Mouse (Mus musculus): ENCODE results near the gene Lingo1. TPM values are rescaled to one million over a fixed set of nuclear protein-coding genes. Genes with fewer than 3 reads are reported as not detected.

The Lingo1 gene
- total RNA-seq, 2 experiments from 2014 or later, result 486 to 559 TPM

DNA sequence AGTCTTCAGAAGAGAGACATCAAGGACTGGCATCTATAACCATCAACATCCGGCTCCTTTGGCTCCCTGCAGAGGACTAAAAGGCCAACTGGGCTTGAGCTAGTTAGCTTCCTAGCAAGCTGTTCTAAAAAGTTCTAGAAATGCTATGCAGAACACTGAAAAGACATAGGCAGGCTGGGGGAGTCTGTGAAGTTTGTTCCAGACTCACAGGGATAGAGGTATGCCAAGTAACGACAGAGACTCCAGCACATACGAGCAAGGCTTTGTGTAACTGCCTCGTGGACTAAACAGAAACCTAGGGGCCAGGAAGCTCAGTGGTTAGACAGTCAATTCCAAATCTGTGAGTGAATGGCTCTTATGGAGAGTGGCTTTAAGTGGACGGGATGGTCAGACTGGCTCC lies 108.8 kb downstream of the Lingo1 start:
- intact Hi-C loops (cut with DNase I), result loop anchor here (1.0 kb wide), 1 partner anchor 50 kb away; no protein-coding TSS in a partner anchor
- DNase-seq (ENCODE audit: low spot score in 2 of 2), result peak in 1 of 2 experiments; percentile 37

DNA sequence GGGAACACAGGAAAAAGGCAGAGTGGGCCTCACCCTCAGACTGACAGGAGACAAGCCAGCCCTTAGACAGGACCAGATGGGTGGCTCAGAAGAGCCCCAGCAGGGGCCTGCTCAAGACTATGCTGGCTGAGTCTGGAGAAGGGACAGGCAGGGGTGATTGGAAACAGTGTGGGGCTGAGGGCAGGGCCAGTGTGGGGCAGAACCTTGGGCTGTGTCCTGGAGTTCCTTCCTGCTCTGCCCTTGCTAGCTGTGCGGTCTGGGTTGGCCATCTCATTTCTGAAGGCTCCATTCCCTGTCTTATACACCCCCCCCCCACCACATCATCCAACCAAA lies 109.2 kb downstream of the Lingo1 start:
- no peak for DNase-seq (ENCODE audit: low spot score in 2 of 2)
- intact Hi-C loops (cut with DNase I), result loop anchor here (1.0 kb wide), 1 partner anchor 50 kb away; no protein-coding TSS in a partner anchor

DNA sequence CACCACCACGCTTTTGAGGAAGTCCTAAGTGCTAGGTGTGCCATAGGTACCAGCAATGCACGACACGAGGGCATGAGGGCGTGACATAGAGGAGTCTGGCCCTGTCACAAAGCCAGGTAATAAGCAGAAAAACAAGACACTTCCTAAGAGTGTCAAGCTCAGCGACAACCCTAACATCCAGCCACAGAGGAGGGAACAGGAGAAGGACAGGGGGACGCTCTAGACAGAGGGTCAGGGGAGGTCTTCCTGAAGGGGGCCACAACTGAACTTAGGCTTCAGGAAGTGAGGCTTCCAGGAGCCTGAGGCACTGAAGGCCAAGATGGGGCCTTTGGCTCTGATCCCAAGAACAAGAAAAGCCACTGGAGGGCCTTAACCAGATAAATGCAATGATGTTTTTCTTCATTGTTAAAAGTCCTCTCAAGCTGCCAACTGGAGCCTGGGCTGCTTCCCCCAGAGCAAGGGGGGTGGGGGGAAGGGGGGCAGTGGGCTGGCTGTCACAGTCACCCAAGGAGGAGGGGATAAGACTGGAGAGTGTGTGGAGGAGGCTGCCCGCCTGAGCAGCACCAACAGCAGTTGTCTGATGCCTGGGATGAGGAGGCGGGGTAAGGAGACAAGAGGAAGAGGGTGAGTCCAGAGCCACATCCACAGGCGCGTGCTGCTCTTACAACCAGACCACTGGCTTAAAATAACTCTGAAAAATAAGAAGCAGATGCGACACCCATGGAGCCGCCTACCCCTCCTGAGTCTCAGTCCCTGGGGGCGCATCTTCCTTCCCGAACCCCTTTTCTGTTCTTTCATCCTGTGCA lies 109.7 kb downstream of the Lingo1 start:
- intact Hi-C loops (cut with DNase I), result loop anchor here (1.0 kb wide), 4 partner anchors 26 to 110 kb away; partner anchors contain the start of gene Lingo1
- DNase-seq (ENCODE audit: low spot score in 2 of 2), result peak; percentile 79 to 97

DNA sequence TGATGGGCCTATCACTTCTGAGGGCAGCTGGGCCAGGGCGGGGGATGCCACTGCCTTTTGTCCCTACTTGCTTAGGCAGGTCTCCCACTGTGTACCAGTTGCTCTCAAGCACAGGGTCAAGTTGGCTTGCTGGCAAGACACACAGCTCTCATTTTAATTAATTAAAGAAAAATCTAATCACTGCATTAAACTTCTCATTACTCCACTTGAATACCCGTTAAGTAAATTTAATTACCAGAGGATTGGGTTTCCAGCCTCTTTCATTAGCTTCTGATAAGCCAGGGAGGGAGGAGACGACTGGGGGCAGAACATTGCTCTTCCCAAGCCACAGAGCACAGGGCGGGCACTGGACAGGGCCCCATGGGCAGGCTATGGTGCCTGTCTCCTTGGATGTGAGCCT lies 113.4 kb downstream of the Lingo1 start:
- DNase-seq (ENCODE audit: low spot score in 2 of 2), result no peak
- intact Hi-C loops (cut with DNase I), result loop anchor here (1.0 kb wide), 2 partner anchors 25 to 46 kb away; no protein-coding TSS in a partner anchor

DNA sequence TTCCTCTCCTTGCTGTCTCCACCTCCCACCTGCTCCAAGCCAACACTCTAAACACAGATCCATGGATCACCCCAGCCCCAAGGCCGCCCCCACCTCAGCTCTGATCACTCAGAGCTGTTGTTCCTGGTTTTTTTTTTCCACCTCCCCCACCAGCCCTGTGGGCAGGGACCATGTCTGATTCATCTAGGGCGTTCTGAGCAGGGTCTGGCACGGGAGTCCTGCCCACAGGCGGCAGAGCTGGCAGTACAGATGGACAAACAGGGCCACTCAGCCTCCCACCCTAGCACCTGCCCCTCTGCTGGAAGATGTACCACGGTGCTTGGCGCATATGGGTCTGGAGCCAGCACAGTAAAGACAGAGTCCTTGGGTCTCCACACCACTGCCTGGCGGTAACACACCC lies 114.3 kb downstream of the Lingo1 start:
- intact Hi-C loops (cut with DNase I), result loop anchor here (1.0 kb wide), 2 partner anchors 24 to 45 kb away; no protein-coding TSS in a partner anchor

DNA sequence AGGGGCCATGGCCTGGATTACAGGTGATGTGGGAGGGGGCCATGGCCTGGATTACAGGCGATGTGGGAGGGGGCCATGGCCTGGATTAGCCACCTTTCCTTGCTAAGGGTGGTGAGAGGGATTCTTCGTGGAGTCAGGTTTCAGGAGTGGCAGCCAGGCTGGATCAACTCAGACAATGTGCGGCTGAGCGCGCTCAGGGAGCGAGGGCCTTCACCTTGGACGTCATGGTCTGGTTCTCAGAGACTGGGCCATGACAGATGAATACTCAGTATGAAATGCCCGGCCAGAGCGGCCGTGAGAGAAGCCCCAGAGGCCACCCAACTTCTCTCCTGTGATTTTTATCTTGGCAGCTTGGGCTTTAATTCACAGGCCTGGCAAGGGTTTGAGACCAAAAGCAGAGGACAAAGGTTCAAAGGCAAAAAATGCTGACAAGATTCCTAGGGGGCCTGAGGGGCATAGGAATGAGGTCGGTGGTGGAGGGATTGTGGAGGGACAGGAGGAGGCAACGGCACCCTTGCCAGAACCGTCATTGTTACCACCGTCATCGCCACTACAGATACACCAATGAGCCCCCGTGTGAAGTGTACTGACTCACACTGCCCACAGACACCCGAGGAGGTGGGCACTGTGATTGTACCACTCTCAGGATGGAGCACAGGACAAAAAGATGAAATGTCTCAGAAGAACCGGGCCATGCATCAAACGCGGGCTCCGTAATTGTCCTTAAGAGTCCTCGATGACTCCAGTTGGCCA lies 117.2 kb downstream of the Lingo1 start:
- intact Hi-C loops (cut with DNase I), result no loop called here
- peak in 1 of 2 experiments; percentile 77 for DNase-seq (ENCODE audit: low spot score in 2 of 2)

More for the DNA sequence above, 114.3 kb downstream of the Lingo1 start:
- DNase-seq (ENCODE audit: low spot score in 2 of 2), result peak; percentile 60 to 96

DNA sequence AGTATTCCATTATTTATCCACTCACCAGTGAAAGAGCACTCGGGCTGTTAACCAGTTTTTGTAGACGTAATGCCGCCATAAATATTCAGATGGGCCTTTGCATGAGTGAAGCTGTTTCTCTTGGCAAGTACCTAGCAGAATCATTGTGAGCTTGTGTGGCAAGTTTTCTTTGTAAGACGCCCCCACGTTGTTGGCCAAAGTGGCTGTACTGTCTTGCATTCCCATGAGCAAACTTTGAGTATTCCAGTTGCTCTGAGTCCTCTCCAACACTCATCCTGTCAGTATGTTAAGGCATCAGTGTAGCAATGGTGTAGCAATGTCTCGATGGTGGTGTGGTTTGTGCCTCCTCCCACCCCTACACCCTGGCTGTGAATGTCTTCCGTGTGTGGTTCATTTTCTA lies 120.6 kb downstream of the Lingo1 start:
- intact Hi-C loops (cut with DNase I), result no loop called here
- DNase-seq (ENCODE audit: low spot score in 2 of 2), result no peak

DNA sequence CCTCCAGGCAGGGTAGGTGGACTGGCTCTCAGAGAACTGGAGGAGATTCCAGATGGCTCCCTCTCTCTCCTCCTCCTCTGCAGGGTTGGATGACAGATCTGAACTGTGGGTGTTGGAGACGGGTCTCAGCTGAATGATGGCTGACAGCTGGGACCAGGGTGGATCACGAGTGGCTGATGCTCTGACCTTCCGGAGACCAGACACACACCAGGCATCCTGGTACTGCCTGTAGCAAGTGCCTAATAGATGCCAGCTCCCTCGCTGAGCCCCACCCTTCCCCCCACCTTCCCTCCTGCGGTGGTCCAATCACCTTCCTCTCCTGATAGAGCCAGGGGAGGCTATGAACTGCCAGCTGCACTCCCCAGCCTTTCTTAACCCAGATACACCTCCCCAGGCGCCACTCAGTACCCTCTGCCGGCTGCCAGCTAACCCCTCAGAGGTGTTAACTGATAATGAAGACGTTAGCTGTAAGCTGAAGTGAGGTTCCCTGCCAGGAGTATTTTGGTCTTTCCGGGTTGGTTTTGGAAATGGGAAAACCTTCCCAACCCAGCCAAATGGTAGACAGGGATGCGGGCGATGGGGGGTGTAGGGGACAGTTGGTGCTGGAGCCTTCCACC lies 126.6 kb downstream of the Lingo1 start:
- DNase-seq (ENCODE audit: low spot score in 2 of 2), result peak in 1 of 2 experiments; percentile 80
- intact Hi-C loops (cut with DNase I), result no loop called here

DNA sequence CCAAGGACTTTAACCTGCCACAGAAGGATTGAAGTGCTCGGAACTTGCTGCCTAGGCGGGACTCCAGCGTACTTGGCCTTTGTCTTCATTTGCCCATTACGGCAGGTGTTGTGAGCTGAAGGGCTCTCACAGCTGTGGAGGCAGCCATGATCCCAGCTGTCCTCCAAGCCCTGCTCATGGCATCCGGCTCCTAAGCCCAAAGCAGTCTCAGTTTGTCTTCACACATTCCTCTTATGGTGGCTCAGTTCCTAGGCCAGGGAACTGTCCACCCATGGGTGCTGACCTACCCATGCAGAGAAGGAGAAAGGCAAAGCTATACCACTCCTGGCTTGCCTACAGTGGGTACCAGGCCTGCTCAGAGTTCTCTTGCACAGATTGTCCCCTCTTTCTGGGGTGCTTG lies 132.1 kb downstream of the Lingo1 start:
- no peak for DNase-seq (ENCODE audit: low spot score in 2 of 2)
- intact Hi-C loops (cut with DNase I), result no loop called here

DNA sequence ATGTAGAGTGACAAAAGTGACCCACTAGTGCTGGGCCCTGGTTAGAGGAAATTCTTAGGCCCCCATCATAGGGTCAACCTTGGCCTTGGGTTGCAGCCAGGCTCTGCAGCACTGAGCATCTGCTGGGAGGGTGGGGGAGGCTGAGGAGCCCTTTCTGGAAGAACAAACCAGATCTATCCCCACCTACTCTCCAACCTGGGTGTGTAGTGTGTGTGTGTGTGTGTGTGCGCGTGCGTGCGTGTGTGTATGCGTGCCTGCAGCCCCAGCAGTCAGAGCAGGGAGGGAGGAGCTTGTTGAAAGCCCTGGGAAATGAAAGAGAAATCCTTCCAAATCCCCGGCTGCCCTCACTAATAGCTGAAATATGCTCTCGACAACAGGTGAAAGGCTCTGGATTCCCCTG lies 133.3 kb downstream of the Lingo1 start:
- peak in 1 of 2 experiments; percentile 85 for DNase-seq (ENCODE audit: low spot score in 2 of 2)
- intact Hi-C loops (cut with DNase I), result no loop called here

DNA sequence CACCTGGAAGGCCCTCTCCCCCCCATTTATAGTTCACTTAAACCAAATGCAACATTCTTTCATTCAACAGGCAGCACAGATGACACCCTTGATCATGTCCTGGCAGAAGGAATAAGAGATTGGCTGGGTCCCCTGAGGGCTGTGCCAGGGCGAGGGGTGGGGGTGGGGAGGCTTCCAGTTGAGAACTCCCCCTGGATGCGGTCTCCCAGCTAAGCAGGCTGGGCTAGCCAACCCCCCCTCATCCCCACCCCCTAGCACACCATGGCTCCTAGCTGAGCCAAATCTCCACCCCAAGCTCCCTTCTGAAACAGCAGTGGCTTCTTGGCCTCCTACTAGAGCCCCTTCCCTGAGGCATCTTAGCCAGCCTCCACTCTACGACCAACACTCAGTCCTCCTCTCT lies 133.9 kb downstream of the Lingo1 start:
- intact Hi-C loops (cut with DNase I), result no loop called here
- DNase-seq (ENCODE audit: low spot score in 2 of 2), result no peak

DNA sequence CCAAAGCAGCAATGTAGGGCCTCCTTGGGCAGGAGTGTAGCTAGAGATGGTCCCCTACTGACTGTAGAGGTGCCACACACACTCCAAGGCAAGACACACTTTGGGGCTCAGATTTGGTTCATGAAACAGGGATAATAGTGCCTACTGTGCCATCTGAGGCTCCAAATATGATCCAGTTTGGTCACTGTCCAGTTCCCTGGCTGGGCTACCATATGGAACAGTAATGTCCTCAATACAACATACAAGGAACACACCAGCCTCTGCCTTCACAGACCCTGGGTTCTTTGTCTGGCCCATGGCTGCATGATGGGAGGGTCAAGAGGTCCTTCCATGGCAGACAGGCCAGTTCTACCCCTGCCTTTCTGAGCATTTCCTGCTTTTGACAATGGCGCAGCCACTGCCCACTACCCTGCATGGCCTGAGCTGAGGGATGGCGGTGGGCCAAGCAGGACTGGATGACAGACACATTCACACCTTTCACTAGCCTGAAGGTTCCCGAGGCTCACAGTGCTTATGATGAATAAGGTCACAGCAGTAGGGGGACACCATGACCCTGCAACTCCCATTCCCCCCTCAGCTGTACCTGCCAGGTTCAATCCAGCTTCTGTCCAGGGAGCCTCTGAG lies 134.9 kb downstream of the Lingo1 start:
- intact Hi-C loops (cut with DNase I), result no loop called here
- no peak for DNase-seq (ENCODE audit: low spot score in 2 of 2)

DNA sequence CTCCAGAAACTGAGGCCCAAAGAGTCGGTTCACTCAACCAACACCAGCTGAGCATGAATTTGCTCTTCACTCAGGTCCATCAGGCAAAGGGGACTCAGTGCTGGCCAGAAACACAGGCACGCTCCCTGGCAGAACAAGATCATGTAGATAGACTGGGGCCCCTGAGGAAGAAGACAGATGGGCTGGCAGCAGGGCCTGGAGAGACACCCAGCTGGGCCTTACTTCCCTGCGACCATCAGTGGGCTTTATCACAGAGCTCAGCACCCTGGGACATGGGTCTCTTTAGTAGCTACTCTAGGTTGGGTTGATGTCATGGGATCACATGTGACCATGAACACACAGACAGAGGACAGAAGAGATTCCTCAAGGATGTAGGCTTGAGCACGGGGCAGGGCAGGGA lies 137.7 kb downstream of the Lingo1 start:
- intact Hi-C loops (cut with DNase I), result loop anchor here (1.0 kb wide), 4 partner anchors 21 to 54 kb away; no protein-coding TSS in a partner anchor
- no peak for DNase-seq (ENCODE audit: low spot score in 2 of 2)

DNA sequence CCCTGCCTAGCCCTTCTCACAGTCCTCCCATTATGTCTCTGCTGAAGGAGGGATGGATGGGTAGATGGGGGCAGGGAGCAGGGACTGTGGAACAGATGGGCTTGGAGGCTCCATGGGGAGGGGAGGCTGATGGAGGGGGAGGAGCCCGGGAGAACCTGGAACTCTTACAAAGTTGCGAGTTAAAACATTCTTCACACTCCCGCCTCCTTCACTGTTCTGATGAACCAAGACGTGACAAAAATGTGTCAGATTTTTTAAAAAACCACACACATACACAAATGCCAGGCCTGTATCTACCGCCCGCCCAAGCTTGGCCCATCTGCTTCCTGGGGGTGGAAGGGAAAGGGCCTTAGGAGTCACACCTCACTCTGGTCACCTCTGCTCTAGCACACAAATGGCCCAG lies 138.3 kb downstream of the Lingo1 start:
- intact Hi-C loops (cut with DNase I), result loop anchor here (1.0 kb wide), 4 partner anchors 21 to 54 kb away; no protein-coding TSS in a partner anchor

DNA sequence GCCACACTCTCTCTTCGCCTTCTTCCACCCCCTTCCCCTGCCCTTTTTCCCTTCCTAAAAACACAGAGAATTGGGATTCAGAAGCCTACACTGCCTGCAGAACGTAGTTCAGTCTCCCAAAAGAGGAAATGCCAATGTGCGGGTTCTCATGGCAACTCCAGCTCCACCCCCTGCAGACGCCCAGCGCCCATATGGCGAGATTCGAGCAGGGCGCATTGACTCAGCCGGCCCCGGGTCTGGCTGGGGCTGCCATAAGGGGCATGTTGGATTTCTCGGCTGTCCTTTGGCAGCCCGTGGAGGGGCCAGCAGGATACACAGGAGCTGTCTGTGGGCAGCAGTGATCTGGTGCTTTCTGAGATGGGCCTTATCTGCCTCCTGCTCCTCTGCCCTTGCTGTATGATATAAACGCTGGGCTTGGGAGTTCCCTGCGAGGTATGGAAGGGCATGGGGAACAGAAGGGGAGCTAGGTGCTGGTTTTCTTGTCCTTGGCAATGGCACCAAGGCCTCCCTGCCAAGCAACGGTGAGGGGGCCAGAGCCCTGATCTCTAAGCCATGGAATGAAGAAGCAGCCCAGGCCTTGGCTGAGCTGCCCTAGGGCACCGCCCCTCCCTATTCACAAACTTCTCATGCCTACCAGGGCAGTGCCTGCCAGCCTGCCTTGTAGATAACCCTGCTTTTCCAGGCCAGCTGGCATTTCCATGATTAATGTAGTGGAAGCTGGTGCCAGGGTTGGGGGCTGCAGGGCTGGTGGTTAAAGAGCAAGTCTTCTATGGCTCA lies 139.3 kb downstream of the Lingo1 start:
- intact Hi-C loops (cut with DNase I), result no loop called here
- peak; percentile 79 to 97 for DNase-seq (ENCODE audit: low spot score in 2 of 2)

More for the DNA sequence above, 138.3 kb downstream of the Lingo1 start:
- peak; percentile 82 to 97 for DNase-seq (ENCODE audit: low spot score in 2 of 2)

DNA sequence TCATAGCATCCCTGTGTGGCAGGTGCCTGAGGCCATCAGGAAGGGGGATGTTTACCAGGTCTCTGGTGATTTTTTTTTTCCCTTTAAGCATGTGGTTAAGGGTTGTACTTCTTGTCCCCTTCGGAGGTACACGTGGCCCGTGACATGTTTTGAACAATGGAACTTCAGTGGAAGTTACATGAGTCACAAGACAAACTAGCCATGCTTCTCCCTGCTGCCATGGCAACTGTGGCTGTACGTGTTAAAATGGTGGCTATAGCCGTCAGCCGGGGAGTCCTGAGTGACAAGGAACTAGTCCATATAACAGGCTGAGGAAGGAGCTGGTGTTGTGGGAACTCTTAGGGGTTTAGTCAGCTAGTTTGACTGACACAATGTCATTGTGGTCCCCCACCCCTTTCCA lies 141.1 kb downstream of the Lingo1 start:
- no peak for DNase-seq (ENCODE audit: low spot score in 2 of 2)
- intact Hi-C loops (cut with DNase I), result no loop called here

DNA sequence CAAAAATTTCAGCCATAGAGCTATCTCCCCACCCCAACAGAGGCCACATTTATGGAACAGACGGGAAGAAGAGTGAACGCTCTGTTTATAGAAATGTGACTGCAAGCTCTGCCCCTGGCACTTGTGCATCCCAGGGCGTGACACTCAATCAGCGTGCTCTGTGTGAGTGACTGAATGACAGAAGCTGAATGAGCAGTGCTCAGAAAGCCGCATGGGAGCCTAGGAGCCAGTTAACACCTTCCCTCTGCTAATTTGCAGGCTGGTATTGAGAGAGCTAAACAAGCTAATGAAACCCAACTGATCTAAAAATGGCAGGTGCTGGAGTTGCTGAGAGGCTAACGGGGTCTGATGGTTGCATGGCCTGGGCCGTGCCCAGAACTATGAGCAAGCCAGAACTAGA lies 143.7 kb downstream of the Lingo1 start:
- intact Hi-C loops (cut with DNase I), result no loop called here
- no peak for DNase-seq (ENCODE audit: low spot score in 2 of 2)

DNA sequence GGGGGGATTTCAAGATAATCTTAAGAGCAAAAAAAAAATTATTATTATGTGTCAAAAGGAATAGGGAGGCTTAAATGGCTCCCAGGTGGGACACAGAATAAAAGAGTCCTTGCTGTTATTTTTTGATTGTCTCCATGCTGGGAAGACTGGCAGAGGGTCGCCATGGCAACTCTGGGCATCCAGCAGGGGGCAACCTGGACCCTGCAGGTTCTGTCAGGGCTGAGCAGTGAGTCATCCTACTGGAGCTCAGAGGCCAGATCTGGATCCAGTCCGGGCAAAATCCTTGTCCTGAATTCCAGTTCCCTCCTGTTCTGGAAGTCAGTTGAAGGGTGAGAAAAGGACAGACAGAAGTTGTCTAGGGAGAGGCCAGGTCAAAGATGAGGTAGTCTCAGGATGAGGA lies 144.7 kb downstream of the Lingo1 start:
- no peak for DNase-seq (ENCODE audit: low spot score in 2 of 2)
- intact Hi-C loops (cut with DNase I), result no loop called here

Measured in left cerebral cortex, postnatal 25 days (tissue).